19 mouse cellular contexts compared by ENCODE assay signal in the genomic region with DNA sequence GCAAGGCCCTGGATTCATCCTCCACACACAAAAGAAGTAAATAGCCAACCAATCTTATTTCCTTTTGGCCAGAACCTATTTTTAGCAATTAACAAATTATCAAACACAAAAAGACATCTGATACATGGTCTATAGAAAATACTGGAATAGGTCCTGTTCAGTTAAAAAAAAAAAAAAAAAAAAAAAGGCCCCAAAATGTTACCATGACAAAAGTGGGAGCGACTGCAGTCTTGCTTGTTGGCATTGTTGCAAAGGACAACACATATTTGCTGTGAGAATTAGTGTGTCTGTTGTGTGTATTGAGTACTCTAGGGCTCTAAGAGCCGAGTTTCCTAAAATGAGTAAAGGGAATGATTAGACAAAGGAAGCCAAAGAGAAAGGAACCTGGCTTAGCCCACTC.
"Had no signal": no experiment of that assay in that cellular context is flagged by ENCODE, and none has a peak within 500 bp of the region (broad histone marks: within the 10 kb centered on the region; RNA-seq: fewer than 3 reads in every experiment).

No protein-coding gene starts in this region.

- H3K9me3 ChIP-seq: heart, embryonic 10.5 days; heart, embryonic 12.5 days; hindbrain, embryonic 10.5 days; hindbrain, embryonic 12.5 days; intestine, embryonic 15.5 days; limb, embryonic 10.5 days; limb, embryonic 12.5 days; liver, embryonic 13.5 days had no signal

- H3K27me3 ChIP-seq: heart, embryonic 12.5 days; hindbrain, embryonic 12.5 days; intestine, embryonic 15.5 days; limb, embryonic 12.5 days; liver, embryonic 13.5 days had no signal

- DNase-seq: gastrocnemius, postnatal 14 days; gastrocnemius, postnatal 36 days; heart, adult 11 months; heart, postnatal 10 days; heart, postnatal 4 days; kidney, adult 18-20 months; kidney, adult 8-10 months; kidney, postnatal 10 days; kidney, postnatal 25 days; kidney, postnatal 4 days; liver; liver, embryonic 13.5 days had no signal

- H3K27ac ChIP-seq: hindbrain, embryonic 12.5 days; intestine, embryonic 15.5 days; limb, embryonic 10.5 days; limb, embryonic 12.5 days; liver, embryonic 13.5 days had no signal
